Mouse (Mus musculus) urinary bladder, postnatal 4 days (tissue): ENCODE results near the gene Aup1.
A peak's percentile ranks its signal among the peaks of the same experiment; 100 is the strongest.

Source experiments
- DNase-seq, 2 experiments: peaks; one replicate each; pipeline ENCODE4 v3.0.0; 2021 to 2022; ENCODE audit warnings: low spot score in 2 of 2

The Aup1 gene

GRCm38 (mm10) chr6:83068706-83069487 lies 14.6 kb downstream of the Aup1 start:
- DNase-seq, result no peak

- no peak for DNase-seq
Measured at GRCm38 (mm10) chr6:83069488-83070246, 15.3 kb downstream of the Aup1 start.

- DNase-seq, result no peak
Measured at GRCm38 (mm10) chr6:83070247-83070310, 15.8 kb downstream of the Aup1 start, which contains the start of gene Tlx2. TSS of gene Tlx2 (minus strand) at chr6:83070293.

- DNase-seq, result no peak
Measured at GRCm38 (mm10) chr6:83070311-83071219, 16.2 kb downstream of the Aup1 start.

GRCm38 (mm10) chr6:83071220-83071619 lies 16.9 kb downstream of the Aup1 start:
- no peak for DNase-seq

- no peak for DNase-seq
Measured at GRCm38 (mm10) chr6:83074979-83075378, 20.7 kb downstream of the Aup1 start.

- peak in 1 of 2 experiments; percentile 53 for DNase-seq
Measured at GRCm38 (mm10) chr6:83077630-83078323, 23.5 kb downstream of the Aup1 start, which contains the start of gene Pcgf1. TSS of gene Pcgf1 (plus strand) at chr6:83077869.

- DNase-seq, result peak; percentile 96 to 99
Measured at GRCm38 (mm10) chr6:83078324-83078858, 24.1 kb downstream of the Aup1 start.

GRCm38 (mm10) chr6:83080210-83080609 lies 25.9 kb downstream of the Aup1 start:
- no peak for DNase-seq

- DNase-seq, result no peak
Measured at GRCm38 (mm10) chr6:83083497-83083896, 29.2 kb downstream of the Aup1 start.

GRCm38 (mm10) chr6:83084477-83084876 lies 30.2 kb downstream of the Aup1 start:
- no peak for DNase-seq

GRCm38 (mm10) chr6:83086121-83087035 lies 32.1 kb downstream of the Aup1 start, which contains the start of gene Lbx2:
TSS of gene Lbx2 (plus strand) at chr6:83086367.
- no peak for DNase-seq

GRCm38 (mm10) chr6:83087205-83087925 lies 33.0 kb downstream of the Aup1 start:
- DNase-seq, result no peak

GRCm38 (mm10) chr6:83087926-83088260 lies 33.6 kb downstream of the Aup1 start:
- DNase-seq, result no peak

- DNase-seq, result no peak
Measured at GRCm38 (mm10) chr6:83092416-83093127, 38.3 kb downstream of the Aup1 start.

GRCm38 (mm10) chr6:83095968-83096367 lies 41.6 kb downstream of the Aup1 start:
- no peak for DNase-seq

GRCm38 (mm10) chr6:83098411-83098810 lies 44.1 kb downstream of the Aup1 start:
- no peak for DNase-seq

GRCm38 (mm10) chr6:83101316-83101687 lies 47.0 kb downstream of the Aup1 start, which contains the start of the genes Ccdc142 and Gm42688:
TSS of gene Ccdc142 (plus strand) at chr6:83101601.
TSS of gene Gm42688 (plus strand) at chr6:83101617.
- DNase-seq, result peak; percentile 81 to 83
